Mouse (Mus musculus) cerebellum, adult 2 months (tissue): ENCODE measurements around the gene Nacc1.

Experiments used
- CTCF ChIP-seq: fragments of 200-500 bp; IDR thresholded peaks from 2 replicates; pipeline ENCODE4 v1.5.1; 2011; ENCODE audit warnings: low read depth, mild to moderate bottlenecking, control low read depth, low read length, moderate library complexity, borderline replicate concordance; ENCODE audit not compliant: insufficient read depth
- POLR2A ChIP-seq: fragments of 200-500 bp; IDR thresholded peaks from 2 replicates; pipeline ENCODE4 v1.6.1; 2011; ENCODE audit warnings: low read length, control low read depth, borderline replicate concordance; ENCODE audit not compliant: insufficient read depth

GRCm38 (mm10) chr8:84722530-84722849 is 34.8 kb upstream of the Nacc1 start:
- TF ChIP-seq CTCF (no peak), POLR2A (no peak)
